Mouse (Mus musculus): ENCODE measurements around the gene Pcdh9. TPM values are rescaled to one million over a fixed set of nuclear protein-coding genes. Genes with fewer than 3 reads are reported as not detected.

The Pcdh9 gene
- total RNA-seq, 2 experiments from 2014 or later = 184 to 204 TPM

DNA sequence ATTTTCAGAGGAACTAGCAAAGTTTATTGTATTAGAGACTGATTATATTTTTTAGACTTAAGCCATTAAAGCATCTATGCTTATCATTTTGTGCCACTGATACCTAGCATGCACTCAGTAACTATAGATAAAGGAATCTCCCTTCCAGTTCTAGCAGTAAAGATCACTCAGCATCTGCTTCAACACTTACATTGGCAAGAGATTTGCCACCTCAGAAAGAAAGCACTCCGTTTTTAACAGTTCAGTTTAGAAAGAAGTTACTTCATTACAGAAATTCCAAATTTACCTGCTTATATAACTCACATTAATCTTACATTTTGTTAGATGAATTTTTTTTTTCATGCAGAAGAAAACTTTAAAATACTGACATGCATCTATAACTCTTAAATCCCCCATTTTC is 266.3 kb downstream of the Pcdh9 start:
- intact Hi-C loops (cut with DNase I) = loop anchor here (1.0 to 10.0 kb wide), 5 partner anchors 17 to 263 kb away; no protein-coding TSS in a partner anchor
- peak in 1 of 2 experiments; percentile 76 for DNase-seq (ENCODE audit: low spot score in 2 of 2)

GRCm38 (mm10) chr14:93621211-93621610 is 269.3 kb downstream of the Pcdh9 start:
- DNase-seq (ENCODE audit: low spot score in 2 of 2) = peak; percentile 50 to 89
- intact Hi-C loops (cut with DNase I) = loop anchor here (5.0 to 10.0 kb wide), 4 partner anchors 84 to 266 kb away; no protein-coding TSS in a partner anchor

GRCm38 (mm10) chr14:93607546-93607945 is 282.9 kb downstream of the Pcdh9 start:
- peak; percentile 43 to 88 for DNase-seq (ENCODE audit: low spot score in 2 of 2)
- intact Hi-C loops (cut with DNase I) = loop anchor here (1.0 to 5.0 kb wide), 3 partner anchors 17 to 110 kb away; no protein-coding TSS in a partner anchor

DNA sequence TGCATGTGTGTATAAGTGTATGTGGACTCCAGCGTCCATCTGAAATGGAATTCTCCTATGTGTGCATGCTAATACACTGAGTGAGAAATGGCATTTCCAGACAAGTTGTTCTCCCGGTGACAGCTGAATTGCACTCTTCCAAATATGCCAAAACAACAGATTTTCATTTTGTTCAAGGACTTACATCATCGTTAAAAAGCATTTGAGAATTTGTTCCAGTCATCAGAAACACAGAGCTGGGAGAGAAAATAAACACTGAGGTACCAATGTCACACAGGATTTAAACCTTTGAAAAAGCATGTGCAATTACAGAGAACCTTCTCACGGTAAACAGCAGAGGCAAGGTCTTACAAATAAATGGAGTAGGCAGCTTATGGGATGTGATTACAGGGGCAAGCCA is 290.5 kb downstream of the Pcdh9 start:
- intact Hi-C loops (cut with DNase I) = no loop called here
- no peak for DNase-seq (ENCODE audit: low spot score in 2 of 2)

- intact Hi-C loops (cut with DNase I) = no loop called here
- DNase-seq (ENCODE audit: low spot score in 2 of 2) = no peak
Measured at GRCm38 (mm10) chr14:93585432-93586024, 305.0 kb downstream of the Pcdh9 start.

- DNase-seq (ENCODE audit: low spot score in 2 of 2) = no peak
- intact Hi-C loops (cut with DNase I) = no loop called here
Measured at GRCm38 (mm10) chr14:93564361-93564760, 326.1 kb downstream of the Pcdh9 start.

- peak in 1 of 2 experiments; percentile 11 for DNase-seq (ENCODE audit: low spot score in 2 of 2)
- intact Hi-C loops (cut with DNase I) = no loop called here
Measured at GRCm38 (mm10) chr14:93561577-93561976, 328.9 kb downstream of the Pcdh9 start.

DNA sequence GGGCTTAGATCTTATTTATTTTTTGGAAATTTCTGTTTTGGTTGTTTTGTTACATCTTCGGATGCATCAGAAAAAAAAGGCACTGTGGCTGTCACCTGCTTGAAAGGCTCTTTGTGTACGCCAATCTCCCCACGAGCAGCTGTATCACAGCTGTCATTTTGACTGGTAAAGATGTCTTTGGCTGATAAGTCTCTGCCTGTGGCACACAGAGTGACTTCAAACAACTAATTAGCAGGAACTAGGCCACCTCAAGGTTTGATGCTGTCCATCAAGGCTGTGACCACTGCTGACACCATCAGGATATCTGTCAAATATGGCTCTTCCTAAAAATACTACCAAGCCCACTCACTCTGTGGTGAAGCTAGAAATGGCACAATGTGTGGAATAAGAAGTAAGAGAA is 336.7 kb downstream of the Pcdh9 start:
- intact Hi-C loops (cut with DNase I) = no loop called here
- no peak for DNase-seq (ENCODE audit: low spot score in 2 of 2)

GRCm38 (mm10) chr14:93545575-93545974 is 344.9 kb downstream of the Pcdh9 start:
- peak in 1 of 2 experiments; percentile 70 for DNase-seq (ENCODE audit: low spot score in 2 of 2)
- intact Hi-C loops (cut with DNase I) = loop anchor here (10.0 kb wide), 1 partner anchor 169 kb away; no protein-coding TSS in a partner anchor

DNA sequence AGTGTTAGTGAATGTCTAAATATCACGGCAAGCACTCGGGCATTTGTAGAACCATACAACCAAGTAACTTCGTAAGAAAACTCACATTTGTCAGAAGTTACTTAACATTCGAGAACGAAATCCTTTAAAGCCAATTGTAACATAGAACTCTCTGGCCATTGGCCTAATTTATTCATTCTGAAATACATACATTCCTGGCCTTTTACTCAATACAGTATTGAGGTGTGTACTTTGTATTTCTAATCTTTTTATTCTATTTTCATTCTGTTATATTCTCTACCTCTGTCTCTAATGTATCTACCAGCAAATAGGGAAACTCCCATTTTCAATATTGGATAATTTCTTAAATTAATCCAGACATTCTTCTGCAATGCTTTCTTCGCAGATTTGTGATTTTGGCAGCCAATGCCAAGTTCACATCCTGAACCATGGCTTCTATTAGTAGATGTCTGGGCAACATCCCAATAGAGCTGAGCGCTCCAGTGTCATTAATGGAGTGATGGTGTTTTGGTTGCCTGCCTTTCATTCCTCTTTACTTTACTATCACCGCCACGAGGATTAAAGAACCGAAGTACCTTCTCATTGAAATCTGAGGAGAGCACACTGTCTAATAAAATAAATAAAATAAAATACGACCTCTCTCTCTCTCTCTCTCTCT is 346.4 kb downstream of the Pcdh9 start:
- intact Hi-C loops (cut with DNase I) = loop anchor here (5.0 to 10.0 kb wide), 2 partner anchors 171 to 338 kb away; no protein-coding TSS in a partner anchor
- DNase-seq (ENCODE audit: low spot score in 2 of 2) = no peak

DNA sequence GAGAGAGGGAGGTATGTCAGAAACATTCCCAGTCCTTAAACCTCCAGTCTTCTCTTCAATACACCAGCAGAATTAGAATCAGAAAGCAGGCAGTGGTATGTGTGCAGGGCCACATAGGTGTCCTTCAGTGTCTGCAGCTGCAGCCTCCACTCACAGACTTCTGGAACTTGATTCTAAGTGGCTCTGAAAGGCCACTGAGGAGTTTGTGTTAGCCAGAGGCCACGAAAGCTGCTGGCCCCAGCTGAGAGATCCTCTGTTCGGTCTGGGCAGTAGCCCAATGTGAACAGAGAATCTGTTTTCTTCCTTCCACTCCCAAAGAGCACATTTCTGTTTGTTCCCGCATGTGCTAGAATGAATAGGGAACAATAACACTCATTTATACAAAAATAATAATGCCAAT is 346.9 kb downstream of the Pcdh9 start:
- intact Hi-C loops (cut with DNase I) = loop anchor here (5.0 to 10.0 kb wide), 2 partner anchors 171 to 339 kb away; no protein-coding TSS in a partner anchor

GRCm38 (mm10) chr14:93534928-93535327 is 355.6 kb downstream of the Pcdh9 start:
- intact Hi-C loops (cut with DNase I) = loop anchor here (5.0 kb wide), 2 partner anchors 72 to 87 kb away; no protein-coding TSS in a partner anchor
- DNase-seq (ENCODE audit: low spot score in 2 of 2) = peak in 1 of 2 experiments; percentile 75

More for the DNA sequence above, 346.9 kb downstream of the Pcdh9 start:
- DNase-seq (ENCODE audit: low spot score in 2 of 2) = peak; percentile 38 to 67

- intact Hi-C loops (cut with DNase I) = no loop called here
- no peak for DNase-seq (ENCODE audit: low spot score in 2 of 2)
Measured at GRCm38 (mm10) chr14:93523430-93523829, 367.0 kb downstream of the Pcdh9 start.

- intact Hi-C loops (cut with DNase I) = no loop called here
- no peak for DNase-seq (ENCODE audit: low spot score in 2 of 2)
Measured at GRCm38 (mm10) chr14:93520166-93520565, 370.3 kb downstream of the Pcdh9 start.

- DNase-seq (ENCODE audit: low spot score in 2 of 2) = no peak
- intact Hi-C loops (cut with DNase I) = no loop called here
Measured at GRCm38 (mm10) chr14:93516679-93517078, 373.8 kb downstream of the Pcdh9 start.

GRCm38 (mm10) chr14:93506107-93506506 is 384.4 kb downstream of the Pcdh9 start:
- intact Hi-C loops (cut with DNase I) = no loop called here
- DNase-seq (ENCODE audit: low spot score in 2 of 2) = no peak

GRCm38 (mm10) chr14:93498813-93499690 is 391.4 kb downstream of the Pcdh9 start:
- intact Hi-C loops (cut with DNase I) = no loop called here
- DNase-seq (ENCODE audit: low spot score in 2 of 2) = peak; percentile 45 to 53

- DNase-seq (ENCODE audit: low spot score in 2 of 2) = no peak
- intact Hi-C loops (cut with DNase I) = no loop called here
Measured at GRCm38 (mm10) chr14:93474991-93475390, 415.5 kb downstream of the Pcdh9 start.

GRCm38 (mm10) chr14:93472494-93472893 is 418.0 kb downstream of the Pcdh9 start:
- intact Hi-C loops (cut with DNase I) = no loop called here
- no peak for DNase-seq (ENCODE audit: low spot score in 2 of 2)

Data from left cerebral cortex, postnatal 25 days (tissue).